Mouse (Mus musculus): ENCODE results near the gene Csrnp2.

- TF ChIP-seq CTCF (IDR thresholded peaks at IDR 0.05; ENCODE audit: extremely low read depth, insufficient read depth, low read length) (no peak), POLR2A (IDR thresholded peaks at IDR 0.05; ENCODE audit: extremely low read depth, insufficient read depth, low read length) (no peak)
These were observed 29.9 kb downstream of the Csrnp2 start for GRCm38 (mm10) chr15:100465432-100465831.

Data from cortical plate, adult 2 months (tissue).